Mouse (Mus musculus) lung, embryonic 14.5 days (tissue): ENCODE data around the gene Gm20695. TPM values are rescaled to one million over a fixed set of nuclear protein-coding genes. Genes with fewer than 3 reads are reported as not detected.

Experiments used
- ATAC-seq: fragments of 200-750 bp; cut with Nextera tagmentation; 2 replicates; pipeline ENCODE4 v1.8.0; 2017; ENCODE audit warnings: mild to moderate bottlenecking, moderate TSS enrichment, moderate library complexity; ENCODE audit not compliant: insufficient read depth
- DNase-seq: peaks from one replicate; pipeline ENCODE4 v3.0.0-alpha.2; 2015
- H3K27ac ChIP-seq: fragments of 300-500 bp; sonication (generic); 2 replicates; pipeline ENCODE4 v1.5.1; 2014; ENCODE audit warnings: low read depth, mild to moderate bottlenecking, moderate library complexity
- H3K27me3 ChIP-seq: fragments of 300-500 bp; sonication (generic); 2 replicates; pipeline ENCODE4 v1.6.1; 2014; ENCODE audit warnings: low read length, control low read depth; ENCODE audit not compliant: insufficient read depth
- H3K36me3 ChIP-seq: fragments of 300-500 bp; sonication (generic); 2 replicates; pipeline ENCODE4 v1.6.1; 2014; ENCODE audit warnings: control low read depth; ENCODE audit not compliant: insufficient read depth
- H3K4me1 ChIP-seq: fragments of 300-500 bp; sonication (generic); 2 replicates; pipeline ENCODE4 v1.6.1; 2014; ENCODE audit warnings: antibody characterized with exemption, control low read depth; ENCODE audit not compliant: insufficient read depth
- H3K4me2 ChIP-seq: fragments of 300-500 bp; sonication (generic); 2 replicates; pipeline ENCODE4 v1.6.1; 2014; ENCODE audit warnings: mild to moderate bottlenecking
- H3K4me3 ChIP-seq: fragments of 300-500 bp; sonication (generic); 2 replicates; pipeline ENCODE4 v1.5.1; 2014; ENCODE audit warnings: low read depth, low read length
- H3K9ac ChIP-seq: fragments of 300-500 bp; sonication (generic); 2 replicates; pipeline ENCODE4 v1.6.1; 2014
- H3K9me3 ChIP-seq: fragments of 300-500 bp; sonication (generic); 2 replicates; pipeline ENCODE4 v1.6.1; 2016; ENCODE audit warnings: low read depth, low read length, control low read depth
- CTCF ChIP-seq: IDR thresholded peaks from 2 replicates; pipeline ENCODE4 v1.5.1; 2016; ENCODE audit warnings: antibody characterized with exemption, low read depth
- WGBS: fragments of 180-500 bp; shearing (Covaris S2); extraction: QIAGEN DNeasy Blood & Tissue Kit; methylation state at CpG from one replicate; pipeline ENCODE4 v1.1.7; 2014; 5-methylcytosine and 5-hydroxymethylcytosine counted together
- microRNA-seq: library from miRNA; unstranded; fragments of <30 nt; microRNA quantifications from one replicate; pipeline ENCODE4, GENCODE M21; 2016; ENCODE audit warnings: borderline number of aligned reads
- polyA plus RNA-seq: library from polyadenylated mRNA; unstranded; fragments of >200 nt; fragmentation: Nextera tagmentation; extraction: Ambion mirVana; gene quantifications from 2 replicates; pipeline ENCODE4 v1.2.1, GENCODE M21; 2014

Gene Gm20695
- polyA plus RNA-seq, 1 experiment from 2014 or later, result 2.3 TPM

- H3K36me3 ChIP-seq, result no peaks in the 10 kb centered on the region
- no peak for DNase-seq
- 85% methylated on average over 6 of the region's 6 CpGs for WGBS
- H3K27ac ChIP-seq, result no peak overlapping the region
- no peak for TF ChIP-seq CTCF
- H3K4me3 ChIP-seq, result no peak overlapping the region
- H3K4me2 ChIP-seq, result no peak overlapping the region
- ATAC-seq, result no peak
- H3K9me3 ChIP-seq, result no peaks in the 10 kb centered on the region
- no peaks in the 10 kb centered on the region for H3K27me3 ChIP-seq
- no peak overlapping the region for H3K9ac ChIP-seq
- no peaks in the 10 kb centered on the region for H3K4me1 ChIP-seq
Measured at GRCm38 (mm10) chr16:3956369-3956768, 71.9 kb downstream of the Gm20695 start.

GRCm38 (mm10) chr16:3959261-3959660, 74.8 kb downstream of the Gm20695 start:
- Histone ChIP-seq H3K4me3 (no peak overlapping the region), H3K27ac (no peak overlapping the region), H3K9ac (no peak overlapping the region), H3K4me2 (no peak overlapping the region), H3K36me3 (no peaks in the 10 kb centered on the region), H3K4me1 (no peaks in the 10 kb centered on the region), H3K27me3 (no peaks in the 10 kb centered on the region), H3K9me3 (no peaks in the 10 kb centered on the region)
- WGBS, result 52% methylated on average over 2 of the region's 2 CpGs
- no peak for ATAC-seq
- no peak for TF ChIP-seq CTCF
- DNase-seq, result peak; percentile 1

- Histone ChIP-seq H3K27ac (no peak overlapping the region), H3K9me3 (no peaks in the 10 kb centered on the region), H3K27me3 (no peaks in the 10 kb centered on the region), H3K9ac (no peak overlapping the region), H3K4me2 (no peak overlapping the region), H3K36me3 (no peaks in the 10 kb centered on the region), H3K4me3 (no peak overlapping the region), H3K4me1 (no peaks in the 10 kb centered on the region)
- 70% methylated on average over 10 of the region's 10 CpGs for WGBS
- no peak for TF ChIP-seq CTCF
- no peak for DNase-seq
- ATAC-seq, result no peak
Measured at GRCm38 (mm10) chr16:3964990-3965389, 80.5 kb downstream of the Gm20695 start.

GRCm38 (mm10) chr16:3965534-3965933, 81.1 kb downstream of the Gm20695 start:
- no peaks in the 10 kb centered on the region for H3K27me3 ChIP-seq
- no peaks in the 10 kb centered on the region for H3K9me3 ChIP-seq
- DNase-seq (no peak), ATAC-seq (no peak)
- 68% methylated on average over 3 of the region's 3 CpGs for WGBS
- H3K27ac ChIP-seq, result no peak overlapping the region
- H3K4me1 ChIP-seq, result no peaks in the 10 kb centered on the region
- H3K36me3 ChIP-seq, result no peaks in the 10 kb centered on the region
- H3K4me2 ChIP-seq, result no peak overlapping the region
- no peak overlapping the region for H3K9ac ChIP-seq
- TF ChIP-seq CTCF, result no peak
- H3K4me3 ChIP-seq, result no peak overlapping the region

Small RNA genes lying within 50 kb of the gene (microRNA-seq; reads per million reads assigned to microRNA genes)
- gene Gm23493, result not detected

Other genes starting within 250 kb of the Gm20695 start
- gene Mefv, start 166.6 kb upstream of the Gm20695 start, polyA plus RNA-seq, result not detected in 2 replicates
- gene Zfp263, start 140.6 kb upstream of the Gm20695 start, polyA plus RNA-seq, result 27.1 and 30.6 TPM in 2 replicates
- gene Olfr15, start 53.8 kb upstream of the Gm20695 start, polyA plus RNA-seq, result not detected in 2 replicates
- gene Zfp174, start 37.4 kb upstream of the Gm20695 start, polyA plus RNA-seq, result 1.1 and 1.2 TPM in 2 replicates
- 59.0 and 59.1 TPM in 2 replicates for gene Naa60, start 12.3 kb upstream of the Gm20695 start, polyA plus RNA-seq
- gene Zfp597, start 87 bp upstream of the Gm20695 start, polyA plus RNA-seq, result 6.2 and 6.5 TPM in 2 replicates
- 5.8 and 7.2 TPM in 2 replicates for gene 1700037C18Rik, start 24.0 kb downstream of the Gm20695 start, polyA plus RNA-seq
- gene Cluap1, start 24.2 kb downstream of the Gm20695 start, polyA plus RNA-seq, result 21.1 and 23.1 TPM in 2 replicates
- gene Nlrc3, start 92.0 kb downstream of the Gm20695 start, polyA plus RNA-seq, result 1.6 and 2.0 TPM in 2 replicates
- 27.0 and 27.8 TPM in 2 replicates for gene Slx4, start 119.1 kb downstream of the Gm20695 start, polyA plus RNA-seq
- gene Dnase1, start 152.3 kb downstream of the Gm20695 start, polyA plus RNA-seq, result 4.4 and 4.9 TPM in 2 replicates
- gene Trap1, start 193.2 kb downstream of the Gm20695 start, polyA plus RNA-seq, result 94.1 and 97.2 TPM in 2 replicates